Mouse (Mus musculus): ENCODE results near the gene Dnaja1. TPM values are rescaled to one million over a fixed set of nuclear protein-coding genes. Genes with fewer than 3 reads are reported as not detected.

Gene Dnaja1
- polyA plus RNA-seq, 1 experiment from 2014 or later = 406 TPM

- Histone ChIP-seq H3K36me3 (ENCODE audit: control insufficient read depth, insufficient read depth, low read length) (peaks cover 45% of the 10 kb centered on the region), H3K4me1 (ENCODE audit: control insufficient read depth, insufficient read depth, low read length) (peaks cover 31% of the 10 kb centered on the region), H3K4me2 (ENCODE audit: low read depth, low read length) (peak overlapping the region; percentile 87), H3K9me3 (ENCODE audit: control insufficient read depth, low read length) (no peaks in the 10 kb centered on the region), H3K27me3 (replicated peaks; ENCODE audit: control insufficient read depth, insufficient read depth, low read length) (no peaks in the 10 kb centered on the region), H3K27ac (replicated peaks; ENCODE audit: low read depth, low read length) (peak overlapping the region; percentile 100), H3K9ac (ENCODE audit: low read depth, low read length) (peak overlapping the region; percentile 99), H3K4me3 (ENCODE audit: low read depth, low read length) (peak overlapping the region; percentile 92)
- peak; percentile 90 for DNase-seq (ENCODE audit: low spot score)
- under 1% methylated on average over 25 of the region's 62 CpGs for WGBS
- peak; percentile 91 for ATAC-seq (ENCODE audit: low read depth)
Measured at GRCm38 (mm10) chr4:40722687-40723460, 924 bp downstream of the Dnaja1 start.

GRCm38 (mm10) chr4:40725141-40725540 is 3.2 kb downstream of the Dnaja1 start:
- DNase-seq (ENCODE audit: low spot score) (no peak), ATAC-seq (ENCODE audit: low read depth) (no peak)
- Histone ChIP-seq H3K36me3 (ENCODE audit: control insufficient read depth, insufficient read depth, low read length) (peaks cover 66% of the 10 kb centered on the region), H3K4me2 (ENCODE audit: low read depth, low read length) (peak overlapping the region; percentile 87), H3K27me3 (replicated peaks; ENCODE audit: control insufficient read depth, insufficient read depth, low read length) (no peaks in the 10 kb centered on the region), H3K4me1 (ENCODE audit: control insufficient read depth, insufficient read depth, low read length) (peaks cover 31% of the 10 kb centered on the region), H3K27ac (replicated peaks; ENCODE audit: low read depth, low read length) (no peak overlapping the region), H3K9ac (ENCODE audit: low read depth, low read length) (no peak overlapping the region), H3K9me3 (ENCODE audit: control insufficient read depth, low read length) (no peaks in the 10 kb centered on the region), H3K4me3 (ENCODE audit: low read depth, low read length) (peak overlapping the region; percentile 92; the same call in 1 of the 2 replicates)
- 76% methylated on average over 7 of the region's 7 CpGs for WGBS

GRCm38 (mm10) chr4:40725554-40725953 is 3.6 kb downstream of the Dnaja1 start:
- Histone ChIP-seq H3K9ac (ENCODE audit: low read depth, low read length) (no peak overlapping the region), H3K4me3 (ENCODE audit: low read depth, low read length) (no peak overlapping the region), H3K9me3 (ENCODE audit: control insufficient read depth, low read length) (no peaks in the 10 kb centered on the region), H3K4me1 (ENCODE audit: control insufficient read depth, insufficient read depth, low read length) (peaks cover 31% of the 10 kb centered on the region), H3K36me3 (ENCODE audit: control insufficient read depth, insufficient read depth, low read length) (peaks cover 70% of the 10 kb centered on the region), H3K27ac (replicated peaks; ENCODE audit: low read depth, low read length) (no peak overlapping the region), H3K4me2 (ENCODE audit: low read depth, low read length) (0 out of 2 replicates have a peak overlapping the region, but pooled peaks have one; percentile 87), H3K27me3 (replicated peaks; ENCODE audit: control insufficient read depth, insufficient read depth, low read length) (no peaks in the 10 kb centered on the region)
- no peak for ATAC-seq (ENCODE audit: low read depth)
- no peak for DNase-seq (ENCODE audit: low spot score)

GRCm38 (mm10) chr4:40727247-40727646 is 5.3 kb downstream of the Dnaja1 start:
- H3K9me3 ChIP-seq (ENCODE audit: control insufficient read depth, low read length) = no peaks in the 10 kb centered on the region

GRCm38 (mm10) chr4:40731262-40731661 is 9.3 kb downstream of the Dnaja1 start:
- peaks cover 92% of the 10 kb centered on the region for H3K36me3 ChIP-seq (ENCODE audit: control insufficient read depth, insufficient read depth, low read length)

More at GRCm38 (mm10) chr4:40727247-40727646, 5.3 kb downstream of the Dnaja1 start:
- Histone ChIP-seq H3K36me3 (ENCODE audit: control insufficient read depth, insufficient read depth, low read length) (peaks cover 87% of the 10 kb centered on the region), H3K4me3 (ENCODE audit: low read depth, low read length) (no peak overlapping the region), H3K27me3 (replicated peaks; ENCODE audit: control insufficient read depth, insufficient read depth, low read length) (no peaks in the 10 kb centered on the region), H3K4me2 (ENCODE audit: low read depth, low read length) (no peak overlapping the region), H3K9ac (ENCODE audit: low read depth, low read length) (no peak overlapping the region), H3K4me1 (ENCODE audit: control insufficient read depth, insufficient read depth, low read length) (peaks cover 18% of the 10 kb centered on the region), H3K27ac (replicated peaks; ENCODE audit: low read depth, low read length) (no peak overlapping the region)
- WGBS = 88% methylated on average over 1 of the region's 1 CpGs
- ATAC-seq (ENCODE audit: low read depth) (no peak), DNase-seq (ENCODE audit: low spot score) (no peak)

GRCm38 (mm10) chr4:40735351-40735750 is 13.4 kb downstream of the Dnaja1 start:
- no peak for DNase-seq (ENCODE audit: low spot score)
- no peak overlapping the region for H3K4me2 ChIP-seq (ENCODE audit: low read depth, low read length)
- no peaks in the 10 kb centered on the region for H3K4me1 ChIP-seq (ENCODE audit: control insufficient read depth, insufficient read depth, low read length)
- no peak overlapping the region for H3K4me3 ChIP-seq (ENCODE audit: low read depth, low read length)
- H3K36me3 ChIP-seq (ENCODE audit: control insufficient read depth, insufficient read depth, low read length) = peaks cover 85% of the 10 kb centered on the region
- no peak for ATAC-seq (ENCODE audit: low read depth)
- no peak overlapping the region for H3K9ac ChIP-seq (ENCODE audit: low read depth, low read length)
- no peak overlapping the region for H3K27ac ChIP-seq (replicated peaks; ENCODE audit: low read depth, low read length)
- WGBS = 65% methylated on average over 1 of the region's 1 CpGs
- H3K27me3 ChIP-seq (replicated peaks; ENCODE audit: control insufficient read depth, insufficient read depth, low read length) = no peaks in the 10 kb centered on the region
- H3K9me3 ChIP-seq (ENCODE audit: control insufficient read depth, low read length) = no peaks in the 10 kb centered on the region

More at GRCm38 (mm10) chr4:40731262-40731661, 9.3 kb downstream of the Dnaja1 start:
- ATAC-seq (ENCODE audit: low read depth) (no peak), DNase-seq (ENCODE audit: low spot score) (no peak)
- no peak overlapping the region for H3K4me3 ChIP-seq (ENCODE audit: low read depth, low read length)
- H3K27ac ChIP-seq (replicated peaks; ENCODE audit: low read depth, low read length) = no peak overlapping the region
- H3K9me3 ChIP-seq (ENCODE audit: control insufficient read depth, low read length) = no peaks in the 10 kb centered on the region
- H3K9ac ChIP-seq (ENCODE audit: low read depth, low read length) = no peak overlapping the region
- H3K4me2 ChIP-seq (ENCODE audit: low read depth, low read length) = no peak overlapping the region
- H3K27me3 ChIP-seq (replicated peaks; ENCODE audit: control insufficient read depth, insufficient read depth, low read length) = no peaks in the 10 kb centered on the region
- no peaks in the 10 kb centered on the region for H3K4me1 ChIP-seq (ENCODE audit: control insufficient read depth, insufficient read depth, low read length)

GRCm38 (mm10) chr4:40757157-40757779 is 35.3 kb downstream of the Dnaja1 start:
- WGBS = under 1% methylated on average over 25 of the region's 39 CpGs
- ATAC-seq (ENCODE audit: low read depth) (peak; percentile 84), DNase-seq (ENCODE audit: low spot score) (no peak)

GRCm38 (mm10) chr4:40757780-40758420 is 36.0 kb downstream of the Dnaja1 start, which contains the start of gene Smu1:
Gene Smu1 (minus strand): TSS chr4:40757923.
- H3K9me3 ChIP-seq (ENCODE audit: control insufficient read depth, low read length) = no peaks in the 10 kb centered on the region
- peak within 1 kb of the TSS; percentile 97 for H3K9ac ChIP-seq (ENCODE audit: low read depth, low read length)
- 0 out of 2 replicates have a peak, but pooled peaks cover 3% of the 10 kb centered on the region for H3K4me1 ChIP-seq (ENCODE audit: control insufficient read depth, insufficient read depth, low read length)
- H3K27ac ChIP-seq (replicated peaks; ENCODE audit: low read depth, low read length) = no peak within 1 kb of the TSS; the same call in 1 of the 2 replicates
- H3K27me3 ChIP-seq (replicated peaks; ENCODE audit: control insufficient read depth, insufficient read depth, low read length) = no peaks in the 10 kb centered on the region; the same call in 1 of the 2 replicates
- DNase-seq (ENCODE audit: low spot score) (peak; percentile 97), ATAC-seq (ENCODE audit: low read depth) (peak; percentile 98)
- peak within 1 kb of the TSS; percentile 77 for H3K4me2 ChIP-seq (ENCODE audit: low read depth, low read length)
- H3K4me3 ChIP-seq (ENCODE audit: low read depth, low read length) = peak within 1 kb of the TSS; percentile 97
- WGBS = under 1% methylated on average over 32 of the region's 40 CpGs
- H3K36me3 ChIP-seq (ENCODE audit: control insufficient read depth, insufficient read depth, low read length) = peaks cover 33% of the 10 kb centered on the region

More at GRCm38 (mm10) chr4:40757157-40757779, 35.3 kb downstream of the Dnaja1 start:
- Histone ChIP-seq H3K4me3 (ENCODE audit: low read depth, low read length) (peak overlapping the region; percentile 97), H3K9me3 (ENCODE audit: control insufficient read depth, low read length) (no peaks in the 10 kb centered on the region), H3K9ac (ENCODE audit: low read depth, low read length) (peak overlapping the region; percentile 97), H3K27ac (replicated peaks; ENCODE audit: low read depth, low read length) (no peak overlapping the region; the same call in 1 of the 2 replicates), H3K4me2 (ENCODE audit: low read depth, low read length) (peak overlapping the region; percentile 77), H3K27me3 (replicated peaks; ENCODE audit: control insufficient read depth, insufficient read depth, low read length) (no peaks in the 10 kb centered on the region; the same call in 1 of the 2 replicates), H3K36me3 (ENCODE audit: control insufficient read depth, insufficient read depth, low read length) (peaks cover 38% of the 10 kb centered on the region), H3K4me1 (ENCODE audit: control insufficient read depth, insufficient read depth, low read length) (0 out of 2 replicates have a peak, but pooled peaks cover 3% of the 10 kb centered on the region)
